Mouse (Mus musculus) left cerebral cortex, adult 9 months (tissue): ENCODE results near the gene Sh3pxd2a.
A peak's percentile ranks its signal among the peaks of the same experiment; 100 is the strongest.

ENCODE experiments used
- DNase-seq, 2 experiments: peaks; one replicate each; pipeline ENCODE4 v3.0.0; 2022; ENCODE audit warnings: low spot score in 2 of 2

Gene Sh3pxd2a

DNA sequence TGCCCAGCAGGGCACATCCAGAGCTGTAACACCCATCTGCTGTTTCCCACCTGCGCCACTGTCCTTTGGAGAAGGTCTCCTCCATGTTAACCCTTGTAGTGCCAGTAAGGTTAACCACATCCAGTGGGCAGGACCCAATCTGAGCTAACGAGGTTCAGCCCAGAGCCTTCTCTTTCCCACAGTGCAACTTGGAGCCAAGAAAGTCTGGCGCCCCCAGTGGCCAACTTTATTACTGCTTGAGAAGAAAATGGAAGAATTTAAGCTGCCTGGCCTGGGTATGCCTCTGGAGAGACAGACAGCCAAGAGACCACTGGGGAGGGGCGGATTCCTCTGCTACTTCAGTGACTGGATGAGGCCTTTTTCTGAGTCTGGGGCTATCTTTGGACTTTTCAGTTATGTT, 89.8 kb downstream of the Sh3pxd2a start:
- peak in 1 of 2 experiments; percentile 62 for DNase-seq

DNA sequence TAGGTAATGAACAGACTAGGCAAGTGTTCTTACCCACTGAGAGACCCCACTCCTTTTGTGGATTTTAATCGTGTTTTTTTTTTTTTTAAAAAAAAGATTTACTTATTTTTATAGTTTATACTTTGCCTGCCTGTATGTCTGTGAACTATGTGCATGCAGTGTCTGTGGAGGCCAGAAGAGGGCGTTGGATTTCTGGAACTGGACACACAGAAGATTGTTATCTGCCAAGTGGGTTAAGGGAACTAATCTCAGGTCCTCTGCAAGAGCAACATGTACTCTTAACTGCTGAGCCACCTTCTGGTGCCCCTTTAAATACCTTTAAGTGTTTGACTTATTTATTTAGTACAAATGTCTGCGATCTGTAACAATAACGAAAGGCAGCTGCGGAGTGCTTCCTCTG, 92.2 kb downstream of the Sh3pxd2a start:
- no peak for DNase-seq

DNA sequence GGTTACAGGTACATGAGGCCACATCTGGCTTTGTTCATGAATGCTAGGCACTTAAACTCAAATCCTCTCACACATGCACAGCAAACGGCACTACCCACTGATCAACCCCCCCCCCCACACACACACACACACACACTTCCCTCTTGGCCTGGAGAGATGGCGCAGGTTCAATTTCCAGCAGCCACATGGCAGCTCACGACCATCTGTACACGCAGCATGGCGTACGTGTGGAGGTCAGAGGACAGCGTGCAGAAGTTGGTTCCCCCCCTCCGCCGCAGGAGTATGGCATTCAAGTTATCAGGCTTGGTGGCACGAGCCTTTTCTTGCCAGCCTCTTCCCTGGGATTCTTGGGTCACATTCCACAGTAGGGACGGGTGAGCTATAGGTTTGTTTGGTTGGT, 92.7 kb downstream of the Sh3pxd2a start:
- DNase-seq = no peak

DNA sequence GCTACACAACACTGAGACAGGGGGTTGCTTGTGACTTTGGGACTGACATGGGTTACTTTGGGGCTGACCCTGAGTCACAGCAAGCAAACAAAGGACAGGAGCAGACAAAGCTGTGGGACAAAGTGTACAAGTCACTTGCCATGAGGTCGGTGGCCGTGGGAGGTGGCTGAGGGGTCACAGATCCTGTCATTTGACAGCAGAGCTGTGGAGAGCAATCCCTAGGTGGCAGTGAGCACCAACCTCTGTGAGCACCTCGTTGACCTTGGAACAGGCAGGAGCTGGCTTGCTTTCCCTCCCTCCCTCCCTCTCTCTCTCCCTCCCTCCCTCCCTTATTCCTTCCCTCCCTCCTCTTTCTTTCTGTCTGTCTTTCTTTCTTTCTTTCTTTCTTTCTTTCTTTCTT, 95.2 kb downstream of the Sh3pxd2a start:
- DNase-seq = no peak

DNA sequence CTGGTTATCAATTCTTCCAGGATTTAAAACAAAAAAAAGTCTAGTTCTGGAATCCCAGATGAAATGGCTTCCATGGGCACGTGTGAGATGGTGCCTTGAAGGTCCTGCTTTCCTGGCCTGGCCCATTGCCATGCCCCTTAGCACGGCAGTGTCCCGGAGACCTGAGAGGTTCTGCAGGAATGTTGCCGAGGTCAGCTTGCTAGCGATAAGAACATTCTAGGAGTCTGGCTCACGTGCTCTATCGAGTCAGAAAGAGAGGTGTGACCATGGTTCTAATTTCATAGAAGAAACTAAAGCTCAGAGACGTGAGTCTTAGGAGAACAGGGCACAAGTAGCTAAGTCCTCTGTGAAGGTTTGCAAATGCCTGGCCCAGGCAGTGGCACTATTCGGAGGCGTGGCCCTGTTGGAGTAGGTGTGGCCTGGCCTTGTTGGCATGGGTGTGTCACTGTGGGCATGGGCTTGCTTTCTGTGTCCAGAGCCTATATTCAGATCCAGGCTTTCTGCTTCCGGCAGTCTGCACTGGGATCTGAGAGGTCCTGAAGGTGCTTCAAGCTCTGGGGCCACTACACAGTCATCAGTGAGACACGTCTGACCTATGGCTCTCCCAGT, 96.8 kb downstream of the Sh3pxd2a start:
- DNase-seq = no peak

DNA sequence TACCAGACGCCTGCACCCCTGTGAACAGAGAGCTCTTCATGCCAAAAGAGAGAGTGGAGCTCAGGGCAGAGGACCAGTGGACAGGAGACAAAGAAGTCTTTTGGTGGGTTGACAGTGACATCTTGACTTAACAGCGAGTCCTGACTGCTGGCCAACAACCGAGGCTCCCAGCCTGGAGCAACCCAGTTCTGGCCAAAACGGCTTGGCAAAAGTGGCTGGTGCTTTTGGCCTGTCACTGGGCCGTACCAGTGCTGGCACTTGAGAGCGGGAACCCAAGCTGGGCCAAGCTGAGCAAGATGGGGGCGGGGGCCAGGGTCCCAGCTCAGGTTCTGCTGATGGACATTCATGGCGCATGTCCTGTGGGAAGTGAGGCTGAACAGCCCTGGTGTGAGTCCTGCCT, 97.6 kb downstream of the Sh3pxd2a start:
- DNase-seq = no peak

DNA sequence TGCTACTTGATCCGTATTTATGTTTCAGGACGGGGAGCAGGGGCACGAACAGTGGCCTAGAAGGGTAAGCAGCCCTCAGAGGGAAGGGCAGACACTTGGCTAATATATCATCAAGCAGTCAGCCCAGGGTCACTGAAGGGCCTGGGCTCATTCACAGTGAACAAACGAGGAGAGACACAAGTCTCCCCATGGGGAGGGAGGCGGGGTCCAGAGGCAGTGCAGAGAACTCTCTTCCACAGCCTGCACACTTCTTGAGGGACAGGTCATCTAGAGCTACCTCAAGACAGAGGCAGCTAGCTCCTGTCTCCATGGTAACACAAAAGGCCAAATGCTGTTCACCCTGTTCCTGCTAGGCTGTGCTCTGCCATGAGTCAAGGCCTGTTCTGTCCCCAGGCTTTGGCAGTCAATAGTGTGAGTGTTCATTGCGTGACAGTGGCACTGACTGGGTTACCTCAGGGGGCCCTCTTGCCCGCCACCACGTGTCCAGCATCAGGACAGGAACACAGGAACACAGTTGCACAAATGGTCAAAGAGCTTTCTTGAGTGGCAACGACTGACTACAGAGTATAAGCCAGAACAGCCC, 101.0 kb downstream of the Sh3pxd2a start:
- DNase-seq = no peak

DNA sequence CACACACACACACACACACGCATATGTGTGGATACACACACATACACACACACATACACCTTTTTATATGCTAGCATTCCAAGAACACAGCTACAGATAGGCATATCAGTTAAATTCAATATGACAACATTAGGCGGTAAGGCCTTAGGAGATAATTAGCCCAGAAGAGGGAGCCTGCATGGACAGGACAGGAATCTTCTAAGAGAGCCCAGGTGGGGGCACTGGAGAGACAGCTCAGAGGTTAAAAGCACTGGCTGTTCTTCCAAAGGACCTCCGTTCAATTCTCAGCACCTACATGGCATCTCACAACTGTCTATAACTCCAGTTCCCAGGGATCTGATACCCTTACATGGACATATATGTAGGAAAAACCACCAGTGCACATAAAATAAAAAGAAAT, 103.3 kb downstream of the Sh3pxd2a start:
- no peak for DNase-seq

DNA sequence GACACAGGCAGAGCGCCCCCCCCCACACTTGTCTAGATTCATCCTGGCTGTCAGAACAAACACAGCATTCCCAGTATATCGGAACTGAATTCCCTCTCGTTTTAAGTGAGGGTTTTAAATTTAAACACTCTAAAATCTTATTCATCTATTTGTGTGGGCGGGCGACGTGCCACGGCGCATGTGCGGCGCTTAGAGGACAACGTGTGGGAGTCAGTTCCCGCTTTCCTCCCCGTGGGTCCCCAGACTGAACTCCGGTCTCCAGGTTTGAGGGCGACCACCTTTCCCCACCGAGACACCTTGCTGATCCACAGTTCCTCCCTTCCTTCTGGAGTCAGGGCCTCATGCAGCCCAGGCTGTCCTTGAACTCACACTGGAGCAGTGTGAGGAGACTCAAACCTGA, 104.2 kb downstream of the Sh3pxd2a start:
- no peak for DNase-seq

DNA sequence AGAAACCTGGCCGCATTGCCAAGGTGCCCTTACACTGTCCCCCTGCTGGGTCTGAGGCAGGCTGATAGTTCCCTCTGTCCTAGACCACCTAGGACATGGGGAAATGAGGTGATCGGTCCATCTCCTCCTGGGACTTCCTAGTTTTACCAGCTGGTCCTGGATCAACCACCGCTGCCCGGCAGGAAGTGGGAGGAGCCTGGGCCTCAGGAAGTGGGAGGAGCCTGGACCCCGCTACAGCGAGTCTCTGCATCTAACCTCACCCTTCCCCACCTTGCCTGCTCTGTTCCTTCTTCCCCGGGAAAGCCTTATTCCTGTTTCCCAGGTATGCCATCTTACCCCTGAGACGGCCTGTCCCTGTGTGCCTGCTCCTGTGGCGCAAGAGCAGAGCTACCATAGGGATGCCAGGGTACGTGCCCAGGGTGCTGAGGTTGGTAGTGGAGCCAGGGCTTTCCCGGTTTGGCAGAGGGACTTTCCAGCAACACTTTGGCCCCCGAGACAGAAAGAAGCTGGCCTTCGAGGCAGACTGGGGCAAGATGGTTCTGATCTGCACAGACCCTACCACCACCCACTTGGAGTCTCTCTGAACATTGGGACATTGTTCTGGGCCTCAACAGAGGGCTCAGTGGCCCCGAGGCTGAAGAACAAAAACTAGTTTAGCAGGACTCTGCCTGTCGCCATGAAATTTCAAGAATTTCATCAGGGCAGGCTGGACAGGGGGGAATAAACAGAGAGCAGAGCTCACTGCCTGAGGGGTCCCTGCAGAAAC, 104.9 kb downstream of the Sh3pxd2a start:
- no peak for DNase-seq

DNA sequence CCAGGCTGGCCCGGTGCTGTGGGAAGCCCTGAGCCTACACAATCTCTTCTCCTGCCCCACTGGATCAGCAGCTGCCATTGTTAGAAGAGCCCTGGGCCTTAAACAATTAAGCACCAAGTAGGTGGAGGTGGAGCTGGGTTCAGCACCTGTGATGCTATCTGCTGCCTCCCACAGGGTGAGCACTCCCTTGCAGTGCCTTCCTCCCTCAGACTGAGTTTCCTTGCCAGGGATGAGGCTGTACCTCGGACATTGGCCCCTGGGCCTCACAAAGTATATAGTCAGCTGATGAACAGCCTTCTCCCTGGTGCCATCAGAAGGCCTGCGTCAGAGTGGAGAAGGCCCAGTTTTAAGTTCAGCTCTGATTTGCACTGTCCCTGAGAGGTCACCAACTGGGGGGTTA, 106.9 kb downstream of the Sh3pxd2a start:
- DNase-seq = no peak

DNA sequence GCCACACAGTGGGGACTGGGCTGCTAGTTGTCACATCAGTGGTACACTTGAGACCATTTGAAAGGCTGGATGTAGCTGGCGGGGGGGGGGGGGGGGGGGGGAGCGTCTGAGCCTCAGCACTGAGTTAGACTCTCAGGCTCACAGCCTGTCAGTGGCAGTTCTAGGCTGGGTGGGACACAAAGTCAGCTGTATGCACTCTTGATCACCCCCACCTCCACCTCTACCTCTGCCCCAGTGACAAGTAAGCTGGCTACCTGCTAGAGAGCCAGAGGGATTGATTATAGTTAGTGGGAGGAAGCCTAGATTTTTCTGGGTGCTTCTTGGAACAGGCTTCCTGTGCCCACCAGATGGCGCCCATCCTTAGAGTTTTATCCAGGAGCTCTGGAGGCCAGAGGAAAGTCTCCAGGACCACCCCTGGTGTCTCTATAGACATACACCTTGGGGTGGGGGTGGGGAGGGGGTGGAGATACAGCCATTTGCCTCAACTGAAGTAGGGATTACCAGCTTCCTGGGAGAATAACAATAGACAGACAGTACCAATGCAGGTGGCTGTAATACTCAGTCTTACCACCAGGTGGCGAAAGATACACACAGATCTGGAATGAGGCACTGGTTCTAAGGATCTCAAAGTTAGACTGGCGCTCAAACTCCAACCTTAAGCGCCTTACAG, 107.9 kb downstream of the Sh3pxd2a start:
- peak in 1 of 2 experiments; percentile 89 for DNase-seq

DNA sequence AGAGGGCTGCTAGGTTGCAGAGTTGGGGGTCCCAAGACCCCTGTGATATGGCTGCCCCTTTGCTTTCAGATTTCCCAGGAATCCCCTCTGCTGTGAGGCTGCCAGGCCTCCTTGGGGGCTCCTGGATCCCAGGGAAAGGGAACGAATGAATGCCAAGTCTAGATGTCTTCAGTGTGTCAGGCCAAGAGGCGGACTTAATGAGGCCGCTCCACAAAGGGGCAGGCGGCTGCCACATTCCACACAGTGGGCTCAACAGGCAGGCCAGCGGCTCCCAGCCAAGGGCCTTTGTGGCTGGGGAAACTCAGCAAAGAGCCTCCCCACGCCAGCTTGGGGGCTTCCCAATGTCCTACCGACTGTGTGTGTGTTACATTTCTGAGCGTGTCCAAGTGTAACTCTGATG, 109.7 kb downstream of the Sh3pxd2a start:
- DNase-seq = no peak

DNA sequence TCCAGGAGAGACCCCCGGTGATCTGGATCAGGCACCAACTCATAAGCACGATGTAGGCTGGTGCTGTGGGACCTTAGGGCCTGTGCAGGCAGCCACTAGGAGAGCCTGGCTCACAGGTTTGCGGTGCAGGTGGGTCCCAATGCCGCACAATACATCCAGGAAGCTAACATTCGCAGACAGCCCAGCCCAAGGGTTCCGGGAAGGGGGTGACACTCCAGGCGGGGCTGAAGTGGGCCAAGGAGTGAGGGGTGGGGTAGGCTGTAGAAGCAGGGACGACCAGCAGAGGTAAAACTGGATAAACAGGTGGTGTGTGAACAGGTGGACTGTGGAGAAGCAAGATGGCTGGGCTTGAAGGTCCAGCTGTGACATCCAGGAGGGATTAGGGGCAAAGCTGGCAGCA, 115.2 kb downstream of the Sh3pxd2a start:
- no peak for DNase-seq

DNA sequence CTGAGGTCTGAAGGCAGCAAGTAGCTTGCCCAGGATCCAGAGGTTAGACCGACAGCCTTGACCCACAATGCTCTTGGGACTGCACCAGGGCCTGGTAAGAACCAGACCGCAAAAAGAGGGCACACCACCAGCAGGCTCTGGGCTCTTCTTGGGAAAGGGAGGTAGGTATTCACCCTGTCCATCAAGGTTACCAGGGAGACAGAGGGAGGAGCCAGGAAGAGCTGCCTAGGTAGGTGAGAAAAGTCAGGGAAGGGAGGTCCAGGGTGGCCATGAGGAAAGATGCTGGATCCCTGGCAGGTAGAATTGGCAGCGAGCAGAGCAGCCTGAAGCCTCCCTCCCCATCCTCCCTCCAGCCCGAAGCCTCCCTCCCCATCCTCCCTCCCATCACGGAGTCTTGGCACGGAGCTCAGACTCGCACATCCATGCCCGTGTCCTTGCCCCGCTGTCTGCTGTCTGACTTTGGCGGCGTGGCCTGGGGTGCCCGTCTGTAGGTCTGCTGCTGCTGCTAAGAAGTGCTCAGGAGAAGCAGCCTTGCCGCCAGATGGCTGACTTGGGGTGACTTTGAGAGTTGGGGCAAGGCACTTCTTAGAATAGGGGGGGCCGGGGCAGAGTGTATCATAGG, 115.7 kb downstream of the Sh3pxd2a start:
- DNase-seq = no peak

DNA sequence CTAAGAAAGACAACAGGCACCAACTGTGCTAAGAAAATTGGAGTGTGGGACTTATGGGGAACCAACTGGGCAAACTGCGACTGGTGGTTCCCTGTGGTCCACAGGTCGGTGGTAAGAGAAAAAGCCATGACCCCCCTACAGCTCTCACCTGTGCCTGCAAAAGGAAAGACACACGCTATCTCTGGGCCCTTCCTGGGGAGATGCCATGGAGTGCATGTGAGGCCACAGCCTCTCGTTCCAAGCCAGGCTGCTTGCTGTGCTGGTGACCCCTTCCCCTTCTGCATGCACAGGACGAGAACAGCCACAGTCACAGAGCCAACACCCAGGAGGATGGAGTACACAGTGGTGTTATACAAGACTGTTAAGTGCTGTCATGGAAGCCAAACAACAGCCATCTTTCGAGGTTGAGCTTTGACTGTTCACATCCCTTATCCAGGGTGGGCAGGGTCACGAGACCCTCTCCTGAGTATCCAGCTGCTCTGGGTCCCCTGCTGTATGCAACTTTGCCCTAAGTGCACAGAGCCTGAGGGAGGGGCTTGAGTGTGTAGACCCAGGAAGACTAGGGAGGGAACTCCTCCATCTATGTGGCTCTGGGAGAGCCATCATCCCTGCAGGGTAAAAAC, 117.1 kb downstream of the Sh3pxd2a start:
- DNase-seq = no peak

DNA sequence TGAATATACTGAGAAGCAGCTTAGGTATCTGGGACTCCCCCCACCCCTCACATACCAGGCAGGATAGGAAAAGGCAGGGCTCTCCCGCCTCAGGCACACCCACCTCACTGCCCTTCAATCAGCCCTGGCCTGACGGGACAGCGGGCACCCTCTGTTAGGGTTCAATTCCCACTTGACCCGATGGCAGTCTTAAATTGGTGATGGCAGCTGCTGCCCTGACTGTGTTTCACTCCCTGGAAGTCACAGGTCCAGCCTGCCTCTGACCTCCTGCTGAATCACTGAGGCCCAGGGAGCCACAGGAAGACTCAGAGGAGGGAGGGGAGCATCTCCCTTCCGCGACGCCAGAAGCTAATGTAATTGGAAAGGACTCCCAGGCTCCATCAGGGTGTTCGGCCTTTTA, 117.6 kb downstream of the Sh3pxd2a start:
- no peak for DNase-seq

DNA sequence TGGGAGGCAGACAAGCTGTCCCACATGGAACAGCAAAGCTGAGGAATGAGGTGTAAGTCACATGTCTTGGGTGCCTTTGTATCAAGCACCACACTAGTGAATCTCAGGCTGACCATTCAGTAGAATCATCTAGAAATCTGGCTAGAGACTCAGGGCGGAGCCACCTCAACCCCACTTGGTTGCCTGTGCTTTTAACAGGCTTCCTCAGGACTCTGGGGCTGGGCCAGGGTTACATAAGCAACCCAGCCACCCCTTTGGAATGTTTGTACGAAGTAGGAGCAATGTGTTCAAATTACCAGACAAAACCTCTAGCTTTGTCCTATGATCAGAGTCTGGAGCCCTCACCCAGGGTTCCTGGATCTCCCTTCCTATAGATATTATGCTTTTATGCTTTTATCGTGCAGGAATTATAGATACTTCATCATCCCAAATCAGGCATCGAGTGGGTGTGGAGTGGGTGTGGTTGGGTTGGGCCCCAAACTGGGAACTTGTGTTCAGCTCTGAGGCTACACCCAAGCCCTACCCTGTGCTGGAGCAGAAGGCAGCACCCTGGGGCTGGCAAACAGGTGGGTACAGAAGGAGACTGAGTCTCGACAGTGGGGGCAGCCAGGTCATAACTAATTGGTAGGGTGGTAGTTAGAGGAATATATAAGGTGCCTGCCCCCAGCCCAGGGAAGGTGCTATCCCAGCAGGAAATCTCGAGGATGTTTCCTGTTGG, 118.2 kb downstream of the Sh3pxd2a start:
- DNase-seq = no peak

DNA sequence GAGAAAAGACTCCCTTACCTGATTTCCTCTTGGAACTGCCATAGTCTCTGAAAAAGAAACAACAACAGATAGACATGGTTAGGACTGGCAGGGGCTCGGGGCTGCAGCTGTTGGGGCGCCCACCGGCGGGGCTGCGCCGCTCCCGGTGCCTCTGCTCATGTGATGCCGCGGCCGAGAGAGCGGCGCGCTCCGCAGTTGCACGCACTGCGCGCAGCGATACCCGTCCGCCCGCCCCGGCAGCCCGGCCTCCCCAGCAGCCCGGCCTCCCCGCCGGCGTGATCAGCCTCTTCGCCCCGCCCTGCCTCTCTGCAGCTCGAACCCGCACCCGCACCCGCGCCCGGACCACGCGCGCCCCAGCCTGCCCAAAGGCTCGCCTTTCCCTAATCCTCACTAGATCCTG, 120.8 kb downstream of the Sh3pxd2a start:
- peak in 1 of 2 experiments; percentile 53 for DNase-seq

DNA sequence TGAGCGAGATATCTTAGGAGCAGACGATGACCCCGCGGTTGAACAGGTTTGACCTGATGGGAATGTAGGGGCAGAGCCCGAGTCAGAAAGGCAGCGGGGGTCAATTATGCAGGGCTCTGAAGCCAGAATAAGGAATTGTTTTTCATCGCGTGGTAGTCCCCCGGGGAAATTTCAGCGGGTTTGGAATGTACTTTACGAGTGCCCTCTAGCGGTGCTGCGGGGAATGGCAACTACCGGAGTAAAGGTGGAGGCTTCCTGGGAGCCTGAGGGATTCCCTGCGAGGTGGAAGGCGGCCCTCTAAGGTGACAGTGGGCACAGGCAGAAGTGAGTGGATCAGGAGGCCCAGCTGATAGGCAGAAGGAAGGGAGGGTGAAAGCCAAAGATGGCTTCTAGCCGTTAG, 125.0 kb downstream of the Sh3pxd2a start:
- peak in 1 of 2 experiments; percentile 83 for DNase-seq
